Mouse (Mus musculus) liver, adult (tissue): ENCODE data around the gene Kremen1.

Experiments
- GATA4 ChIP-seq: IDR thresholded peaks from 2 replicates; pipeline ENCODE4 v1.6.1; 2014; ENCODE audit warnings: mild to moderate bottlenecking, low read length; ENCODE audit not compliant: insufficient replicate concordance

Kremen1 gene

DNA sequence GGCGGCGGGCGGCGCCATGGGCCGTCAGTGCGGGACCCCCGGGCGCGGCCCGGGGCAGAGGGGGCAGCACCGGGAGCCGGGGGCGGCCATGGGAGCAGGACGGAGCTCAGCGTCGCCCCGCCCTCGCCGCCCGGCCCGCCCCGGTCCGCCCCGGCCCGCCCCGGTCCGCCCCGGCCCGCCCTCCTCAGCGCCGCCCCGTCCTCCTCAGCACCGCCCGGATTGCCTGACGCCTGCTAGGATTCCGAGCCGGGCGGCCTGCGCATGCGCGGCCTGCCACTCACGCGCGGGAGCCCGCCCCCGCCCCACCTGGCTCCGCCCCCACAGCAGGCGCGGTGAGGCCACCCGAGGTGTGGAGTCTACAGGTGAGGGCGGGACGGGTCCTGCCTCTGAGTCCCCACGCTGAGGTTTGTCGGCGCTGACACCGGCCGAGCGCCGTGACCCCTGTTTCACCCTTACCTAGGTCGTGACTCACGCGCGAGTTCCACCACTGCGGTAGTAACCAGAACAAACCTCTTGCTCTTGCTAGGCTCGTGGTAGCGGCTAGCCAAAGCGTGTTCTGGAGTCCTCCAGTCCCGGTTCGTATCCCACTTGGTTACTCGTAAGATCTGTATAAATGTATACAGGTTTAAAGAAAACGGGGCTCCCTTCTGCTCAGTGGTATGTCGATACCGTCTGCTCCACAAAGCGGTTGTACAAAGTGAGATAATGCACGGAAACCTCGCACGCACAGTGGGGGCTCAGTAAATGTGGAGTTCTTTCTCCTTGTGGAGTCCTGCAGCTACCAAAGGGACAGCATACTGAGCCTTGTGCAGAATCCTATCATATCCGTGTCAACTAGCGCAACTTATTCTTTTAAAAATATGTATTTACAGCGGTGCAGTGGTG is at the start of gene Kremen1:
Kremen1 (minus strand) TSS at position 51 of the 885 bp plus-strand sequence.
- no peak for TF ChIP-seq GATA4

- TF ChIP-seq GATA4 = 0 out of 2 replicates have a peak, but pooled peaks have one; percentile 21
These were observed 45.9 kb upstream of the Kremen1 start for GRCm38 (mm10) chr11:5307024-5307905.

DNA sequence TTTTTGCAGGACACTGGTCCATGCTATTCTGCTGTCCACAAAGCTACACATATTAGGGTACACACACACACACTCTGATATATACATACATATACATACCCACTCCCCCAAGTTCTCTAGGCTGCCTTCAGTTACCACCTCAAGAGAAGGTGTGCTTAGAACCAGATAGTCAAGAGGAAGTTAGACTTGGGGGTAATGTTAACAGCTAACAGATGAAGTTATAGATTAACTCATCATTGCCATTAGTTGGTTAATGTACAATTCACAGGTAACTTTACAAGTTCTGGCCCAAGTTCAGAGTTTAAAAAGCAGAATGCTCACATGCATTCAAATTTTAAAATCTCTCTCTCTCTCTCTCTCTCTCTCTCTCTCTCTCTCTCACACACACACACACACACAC is 44.7 kb upstream of the Kremen1 start:
- no peak for TF ChIP-seq GATA4

- no peak for TF ChIP-seq GATA4
These were observed 43.2 kb upstream of the Kremen1 start for GRCm38 (mm10) chr11:5304526-5304925.

DNA sequence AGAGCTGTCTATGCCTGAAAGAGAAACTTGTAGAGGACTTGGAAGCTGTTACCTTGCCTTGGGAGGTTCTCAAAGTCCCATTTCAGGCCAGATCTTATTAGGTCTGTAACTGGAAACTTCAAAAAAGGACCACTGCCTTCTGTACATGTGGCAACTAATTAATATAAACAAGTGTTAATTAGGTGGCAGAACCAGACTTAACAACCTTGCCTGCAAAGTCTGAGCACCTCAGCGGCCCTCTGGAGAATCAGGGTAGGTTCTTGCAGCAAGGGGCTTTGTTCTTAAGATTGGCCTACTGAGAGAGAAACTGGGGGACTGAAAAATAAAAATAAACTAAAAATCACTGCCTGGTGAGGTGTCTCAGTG is 36.6 kb upstream of the Kremen1 start:
- TF ChIP-seq GATA4 = no peak

DNA sequence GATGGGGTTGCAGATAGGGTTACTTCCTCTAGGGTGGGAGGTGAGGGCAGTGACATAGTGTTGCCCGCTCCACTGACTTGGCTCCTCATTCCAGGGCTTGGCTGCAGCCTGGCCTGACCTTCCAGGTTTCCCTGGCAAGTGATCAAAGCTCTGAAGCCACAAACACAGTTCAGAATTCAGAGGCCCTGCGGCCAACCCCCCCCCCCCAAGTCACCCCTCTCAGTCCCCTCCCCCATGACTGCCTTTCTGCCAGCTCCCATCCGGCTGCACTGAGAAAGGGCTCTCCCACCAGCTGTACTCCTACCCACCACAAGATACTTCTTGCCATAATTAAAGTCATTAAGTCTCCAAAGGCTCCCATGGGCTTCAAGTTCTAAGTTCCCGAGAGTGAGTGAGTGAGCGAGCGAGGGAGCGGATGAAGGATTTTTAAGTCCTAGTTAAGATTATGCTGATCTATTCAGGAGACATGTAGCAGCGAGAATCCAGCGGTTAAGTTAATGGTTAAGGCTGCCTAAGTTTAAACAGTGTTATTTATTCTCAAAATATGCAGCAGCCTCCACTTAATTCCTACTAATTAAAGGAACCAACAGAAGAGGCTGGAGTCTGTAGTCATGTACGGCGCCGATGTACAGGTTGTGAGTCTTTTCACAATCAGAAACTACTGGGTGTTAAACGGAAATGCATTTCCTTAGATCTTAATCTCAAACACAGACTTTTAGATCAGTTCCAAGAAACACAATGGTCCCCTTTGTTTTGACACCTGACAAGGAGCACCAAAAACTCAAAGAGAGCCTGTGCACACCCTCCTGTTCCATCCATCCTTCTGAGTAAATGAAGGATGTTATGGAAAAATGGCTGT is 36.0 kb upstream of the Kremen1 start:
- TF ChIP-seq GATA4 = no peak

GRCm38 (mm10) chr11:5296576-5297115 is 35.3 kb upstream of the Kremen1 start:
- no peak for TF ChIP-seq GATA4

DNA sequence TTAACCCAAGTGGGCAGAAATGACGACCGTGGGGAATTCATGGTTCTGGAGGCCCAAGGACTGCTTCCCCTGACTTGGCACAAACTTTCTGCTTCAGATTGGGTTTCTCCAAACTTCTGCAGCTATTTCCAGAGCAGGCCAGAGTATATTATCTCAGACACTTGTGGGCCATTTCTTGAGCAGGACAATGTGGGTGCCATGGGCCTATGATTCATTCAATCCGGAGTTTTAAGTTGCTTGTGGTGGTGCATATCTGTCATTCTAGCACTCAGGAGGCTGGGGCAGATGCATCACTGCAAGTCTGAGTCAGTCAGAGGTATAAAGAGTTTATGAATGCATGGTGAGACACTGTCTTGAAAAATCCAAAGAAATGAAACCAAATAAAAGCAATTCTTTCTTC is 33.4 kb upstream of the Kremen1 start:
- TF ChIP-seq GATA4 = no peak

- TF ChIP-seq GATA4 = no peak
These were observed 29.3 kb upstream of the Kremen1 start for GRCm38 (mm10) chr11:5290691-5291090.

- TF ChIP-seq GATA4 = no peak
These were observed 28.6 kb upstream of the Kremen1 start for GRCm38 (mm10) chr11:5289826-5290580.

- TF ChIP-seq GATA4 = peak; percentile 29; the same call in 1 of the 2 replicates
These were observed 22.6 kb upstream of the Kremen1 start for GRCm38 (mm10) chr11:5283987-5284386.

DNA sequence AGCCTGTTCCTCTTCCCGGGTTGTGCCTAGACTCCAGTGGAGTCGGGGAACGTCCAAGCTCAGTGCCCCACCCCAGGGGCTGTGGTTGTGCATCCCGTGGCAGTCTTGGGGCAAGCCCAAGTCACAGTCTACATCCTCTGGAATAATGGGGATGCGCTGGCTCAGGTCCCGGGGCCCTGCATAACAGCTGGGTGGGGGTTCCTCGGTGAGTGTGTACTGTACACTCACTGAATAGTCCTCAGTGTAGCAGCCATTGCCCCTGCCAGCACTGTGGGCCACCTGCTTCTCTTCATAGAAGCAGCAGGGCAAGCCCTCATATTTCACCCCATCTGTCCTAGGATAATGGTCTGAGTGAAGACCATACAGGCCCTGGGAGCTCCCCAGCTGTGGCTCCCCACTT is 19.6 kb upstream of the Kremen1 start:
- no peak for TF ChIP-seq GATA4

DNA sequence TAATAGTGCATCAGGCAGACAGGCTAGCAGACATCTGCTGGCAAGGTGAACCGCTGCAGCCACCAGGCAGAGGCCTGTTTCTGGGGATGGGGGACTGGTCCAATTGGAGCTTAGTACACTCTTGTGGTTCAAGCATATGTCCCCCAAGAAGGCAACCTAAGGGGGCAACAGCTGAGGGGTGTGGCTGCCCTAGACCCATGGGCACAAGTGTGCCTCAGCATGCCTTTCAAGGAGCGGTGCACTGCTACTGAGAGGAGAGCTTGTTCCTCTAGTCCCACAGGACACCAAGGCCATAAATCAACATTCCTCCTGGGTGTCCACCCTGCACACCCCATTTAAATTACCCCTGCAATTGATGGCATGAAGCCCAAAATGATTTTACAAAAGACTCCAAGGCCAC is 17.1 kb upstream of the Kremen1 start:
- TF ChIP-seq GATA4 = no peak
